Mouse (Mus musculus): Measurements from ENCODE around the gene Cyp19a1. TPM values are rescaled to one million over a fixed set of nuclear protein-coding genes. Genes with fewer than 3 reads are reported as not detected.

The Cyp19a1 gene
- total and polyA plus RNA-seq, 2 experiments from 2014 or later = 0.19 TPM; not detected in 1

DNA sequence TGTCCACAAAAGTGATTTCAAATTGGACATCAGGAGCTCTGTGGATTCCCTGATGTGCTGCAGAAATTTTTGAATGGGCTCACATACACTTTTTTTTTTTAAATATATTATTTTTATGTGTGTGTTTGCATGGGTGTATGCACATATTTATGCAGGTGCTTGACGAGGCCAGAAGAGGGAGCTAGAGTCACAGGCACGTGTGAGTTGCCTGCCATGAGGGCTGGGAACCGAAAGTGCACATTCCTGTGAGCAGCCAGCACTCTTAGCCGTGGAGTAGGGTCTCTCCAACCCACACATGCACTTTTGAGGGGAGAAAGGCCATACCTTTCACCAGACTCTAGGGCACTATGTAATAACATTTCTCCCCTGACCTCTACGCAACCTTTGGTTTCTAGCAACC lies 73.1 kb downstream of the Cyp19a1 start:
- Histone ChIP-seq H3K27ac (ENCODE audit: low read depth, low read length) (no peak overlapping the region), H3K9ac (replicated peaks; ENCODE audit: low read length, poor library complexity, severe bottlenecking) (no peak overlapping the region), H3K36me3 (ENCODE audit: insufficient read depth, low read length) (no peaks in the 10 kb centered on the region), H3K4me2 (ENCODE audit: low read depth, low read length, poor library complexity, severe bottlenecking) (no peak overlapping the region), H3K27me3 (ENCODE audit: insufficient read depth, low read length) (no peaks in the 10 kb centered on the region), H3K4me3 (ENCODE audit: low read depth, low read length) (no peak overlapping the region), H3K9me3 (ENCODE audit: low read length) (no peaks in the 10 kb centered on the region), H3K4me1 (ENCODE audit: insufficient read depth, low read length) (no peaks in the 10 kb centered on the region)
- ATAC-seq (ENCODE audit: low FRiP score) (no peak), DNase-seq (ENCODE audit: low spot score) (no peak)
- 68% methylated on average over 5 of the region's 5 CpGs for WGBS
- TF ChIP-seq CTCF (IDR thresholded peaks at IDR 0.05) = peak; percentile 16; the same call in 1 of the 2 replicates

DNA sequence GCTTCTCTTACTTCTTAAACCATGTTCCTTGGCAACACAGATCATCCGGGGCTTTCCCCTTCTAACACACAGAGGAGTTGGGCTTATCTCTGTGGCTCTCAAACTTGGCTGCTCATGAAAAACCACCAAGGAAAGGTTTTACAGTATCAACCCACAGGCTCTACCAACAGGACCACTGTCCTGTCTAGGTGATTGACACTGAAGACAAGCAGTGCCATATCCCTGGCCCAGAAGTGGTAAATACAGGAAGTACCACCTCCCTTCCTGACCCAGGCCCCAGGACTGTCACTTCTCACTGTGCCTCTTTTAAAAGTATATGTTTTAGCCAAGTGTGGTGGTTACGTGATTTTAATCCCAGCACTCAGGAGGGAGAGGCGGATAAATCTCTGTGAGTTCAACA lies 76.5 kb downstream of the Cyp19a1 start:
- H3K4me2 ChIP-seq (ENCODE audit: low read depth, low read length, poor library complexity, severe bottlenecking) = no peak overlapping the region
- H3K4me3 ChIP-seq (ENCODE audit: low read depth, low read length) = no peak overlapping the region
- H3K27me3 ChIP-seq (ENCODE audit: insufficient read depth, low read length) = no peaks in the 10 kb centered on the region
- no peaks in the 10 kb centered on the region for H3K9me3 ChIP-seq (ENCODE audit: low read length)
- WGBS = 83% methylated on average over 3 of the region's 3 CpGs
- TF ChIP-seq CTCF (IDR thresholded peaks at IDR 0.05) = no peak
- no peak overlapping the region for H3K27ac ChIP-seq (ENCODE audit: low read depth, low read length)
- DNase-seq (ENCODE audit: low spot score) = no peak
- H3K9ac ChIP-seq (replicated peaks; ENCODE audit: low read length, poor library complexity, severe bottlenecking) = no peak overlapping the region
- no peak for ATAC-seq (ENCODE audit: low FRiP score)
- H3K36me3 ChIP-seq (ENCODE audit: insufficient read depth, low read length) = no peaks in the 10 kb centered on the region
- no peaks in the 10 kb centered on the region for H3K4me1 ChIP-seq (ENCODE audit: insufficient read depth, low read length)

DNA sequence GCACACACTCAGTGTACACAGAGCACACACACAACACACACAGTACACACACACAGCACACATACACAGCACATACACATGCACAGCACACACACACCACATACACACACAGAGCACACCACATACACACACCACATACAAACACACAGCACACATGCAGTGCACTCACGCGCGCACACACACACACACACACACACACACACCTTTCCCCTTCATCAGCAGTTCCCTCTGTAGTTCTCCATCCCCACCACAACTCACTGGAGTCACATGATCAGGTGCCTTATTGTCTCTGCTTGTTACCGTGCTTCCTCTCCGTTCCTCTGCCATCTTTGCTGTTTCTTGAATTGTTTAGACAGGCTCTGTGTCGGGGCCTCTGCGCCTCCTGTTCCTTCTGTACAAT lies 85.4 kb downstream of the Cyp19a1 start:
- no peak for DNase-seq (ENCODE audit: low spot score)
- Histone ChIP-seq H3K9ac (replicated peaks; ENCODE audit: low read length, poor library complexity, severe bottlenecking) (no peak overlapping the region), H3K4me1 (ENCODE audit: insufficient read depth, low read length) (no peaks in the 10 kb centered on the region), H3K4me3 (ENCODE audit: low read depth, low read length) (no peak overlapping the region), H3K27me3 (ENCODE audit: insufficient read depth, low read length) (no peaks in the 10 kb centered on the region), H3K9me3 (ENCODE audit: low read length) (no peaks in the 10 kb centered on the region), H3K36me3 (ENCODE audit: insufficient read depth, low read length) (no peaks in the 10 kb centered on the region), H3K4me2 (ENCODE audit: low read depth, low read length, poor library complexity, severe bottlenecking) (no peak overlapping the region), H3K27ac (ENCODE audit: low read depth, low read length) (no peak overlapping the region)
- TF ChIP-seq CTCF (IDR thresholded peaks at IDR 0.05) = no peak
- WGBS = 82% methylated on average over 7 of the region's 7 CpGs
- 0 out of 2 replicates have a peak, but pooled peaks have one; percentile 10 for ATAC-seq (ENCODE audit: low FRiP score)

DNA sequence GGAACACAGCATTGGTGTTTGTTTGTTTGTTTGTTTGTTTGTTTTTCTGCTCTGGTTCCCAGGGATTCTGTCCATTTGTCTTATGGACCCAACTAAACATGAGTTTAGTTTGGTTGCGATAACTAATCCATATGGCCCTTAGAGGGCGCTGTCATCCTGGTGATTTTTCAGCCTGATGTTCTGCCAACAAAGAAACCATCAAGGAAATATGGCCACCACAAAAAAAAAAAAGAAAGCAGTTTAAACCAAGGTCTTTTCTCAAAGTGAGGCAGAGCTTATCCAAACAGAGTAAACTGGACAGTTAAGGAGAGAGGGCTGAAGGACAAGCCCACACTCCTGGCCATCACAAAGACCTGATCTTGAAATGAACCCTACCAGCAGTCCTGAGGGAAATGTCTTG lies 86.6 kb downstream of the Cyp19a1 start:
- H3K36me3 ChIP-seq (ENCODE audit: insufficient read depth, low read length) = no peaks in the 10 kb centered on the region
- no peaks in the 10 kb centered on the region for H3K4me1 ChIP-seq (ENCODE audit: insufficient read depth, low read length)
- H3K27me3 ChIP-seq (ENCODE audit: insufficient read depth, low read length) = no peaks in the 10 kb centered on the region
- no peak overlapping the region for H3K4me2 ChIP-seq (ENCODE audit: low read depth, low read length, poor library complexity, severe bottlenecking)
- no peak overlapping the region for H3K4me3 ChIP-seq (ENCODE audit: low read depth, low read length)
- no peak overlapping the region for H3K9ac ChIP-seq (replicated peaks; ENCODE audit: low read length, poor library complexity, severe bottlenecking)
- DNase-seq (ENCODE audit: low spot score) (peak; percentile 85), ATAC-seq (ENCODE audit: low FRiP score) (no peak)
- 9% methylated on average over 2 of the region's 2 CpGs for WGBS
- H3K27ac ChIP-seq (ENCODE audit: low read depth, low read length) = no peak overlapping the region
- no peaks in the 10 kb centered on the region for H3K9me3 ChIP-seq (ENCODE audit: low read length)
- peak; percentile 86 for TF ChIP-seq CTCF (IDR thresholded peaks at IDR 0.05)

DNA sequence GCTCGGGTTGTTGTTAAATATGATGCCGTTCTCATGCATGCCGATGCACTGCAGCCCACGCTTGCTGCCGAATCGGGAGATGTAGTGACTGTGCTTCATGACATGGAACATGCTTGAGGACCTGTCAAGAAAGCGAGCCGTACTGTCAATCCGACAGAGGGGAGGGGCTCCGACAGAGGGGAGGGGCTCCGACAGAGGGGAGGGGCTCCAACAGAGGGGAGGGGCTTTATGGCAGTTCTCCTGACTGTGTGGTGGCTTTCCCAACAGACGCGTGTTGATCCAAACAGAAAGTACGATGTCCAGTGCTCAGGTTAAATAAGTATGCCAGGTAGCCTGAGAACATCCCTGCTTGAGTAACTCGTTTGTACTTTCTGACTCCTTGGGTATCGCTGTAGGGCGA lies 87.7 kb downstream of the Cyp19a1 start:
- H3K36me3 ChIP-seq (ENCODE audit: insufficient read depth, low read length) = no peaks in the 10 kb centered on the region
- 82% methylated on average over 17 of the region's 17 CpGs for WGBS
- ATAC-seq (ENCODE audit: low FRiP score) = no peak
- no peak overlapping the region for H3K4me3 ChIP-seq (ENCODE audit: low read depth, low read length)
- no peak overlapping the region for H3K27ac ChIP-seq (ENCODE audit: low read depth, low read length)
- DNase-seq (ENCODE audit: low spot score) = no peak
- H3K9ac ChIP-seq (replicated peaks; ENCODE audit: low read length, poor library complexity, severe bottlenecking) = no peak overlapping the region
- H3K4me2 ChIP-seq (ENCODE audit: low read depth, low read length, poor library complexity, severe bottlenecking) = no peak overlapping the region
- H3K27me3 ChIP-seq (ENCODE audit: insufficient read depth, low read length) = no peaks in the 10 kb centered on the region
- no peaks in the 10 kb centered on the region for H3K4me1 ChIP-seq (ENCODE audit: insufficient read depth, low read length)
- no peaks in the 10 kb centered on the region for H3K9me3 ChIP-seq (ENCODE audit: low read length)
- TF ChIP-seq CTCF (IDR thresholded peaks at IDR 0.05) = no peak

DNA sequence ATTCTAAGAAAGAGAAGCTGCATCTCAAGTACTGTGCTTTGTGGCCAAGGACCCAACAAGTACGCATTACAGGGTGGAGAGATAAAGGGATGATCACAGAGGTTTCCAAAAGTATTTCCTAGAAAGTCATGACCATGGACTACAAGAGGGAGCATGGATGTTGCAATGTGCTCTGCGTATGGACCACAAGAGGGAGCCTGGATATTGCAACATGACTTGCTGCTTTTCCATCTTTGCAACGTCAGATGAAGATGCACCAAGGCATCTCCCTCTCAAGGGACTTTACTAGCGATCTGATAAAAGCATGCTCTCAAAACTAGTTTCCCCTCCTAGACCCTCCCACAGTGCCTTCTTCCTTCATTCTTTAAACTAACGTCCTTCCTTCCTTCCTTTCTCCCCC lies 98.4 kb downstream of the Cyp19a1 start:
- Histone ChIP-seq H3K4me3 (ENCODE audit: low read depth, low read length) (no peak overlapping the region), H3K27me3 (ENCODE audit: insufficient read depth, low read length) (no peaks in the 10 kb centered on the region), H3K27ac (ENCODE audit: low read depth, low read length) (no peak overlapping the region), H3K36me3 (ENCODE audit: insufficient read depth, low read length) (no peaks in the 10 kb centered on the region), H3K4me1 (ENCODE audit: insufficient read depth, low read length) (no peaks in the 10 kb centered on the region), H3K9me3 (ENCODE audit: low read length) (no peaks in the 10 kb centered on the region), H3K4me2 (ENCODE audit: low read depth, low read length, poor library complexity, severe bottlenecking) (peak overlapping the region; percentile 36), H3K9ac (replicated peaks; ENCODE audit: low read length, poor library complexity, severe bottlenecking) (no peak overlapping the region)
- peak; percentile 81 for DNase-seq (ENCODE audit: low spot score)
- ATAC-seq (ENCODE audit: low FRiP score) = peak; percentile 65; the same call in 1 of the 2 replicates
- peak; percentile 93 for TF ChIP-seq CTCF (IDR thresholded peaks at IDR 0.05)
- 49% methylated on average over 5 of the region's 5 CpGs for WGBS
